Mouse (Mus musculus): ENCODE measurements around the gene Svop.
A peak's percentile ranks its signal among the peaks of the same experiment; 100 is the strongest.

Svop gene

GRCm38 (mm10) chr5:114091057-114091807, at the start of gene Svop:
TSS of gene Svop (minus strand) at chr5:114091570.
- peak; percentile 42 to 79 for DNase-seq (ENCODE audit: low spot score in 2 of 2)

GRCm38 (mm10) chr5:114139175-114139574, 47.8 kb upstream of the Svop start:
- peak in 1 of 2 experiments; percentile 75 for DNase-seq (ENCODE audit: low spot score in 2 of 2)

GRCm38 (mm10) chr5:114138277-114139164, 47.2 kb upstream of the Svop start:
- no peak for DNase-seq (ENCODE audit: low spot score in 2 of 2)

GRCm38 (mm10) chr5:114137481-114138276, 46.3 kb upstream of the Svop start:
- no peak for DNase-seq (ENCODE audit: low spot score in 2 of 2)

GRCm38 (mm10) chr5:114135516-114135915, 44.1 kb upstream of the Svop start:
- no peak for DNase-seq (ENCODE audit: low spot score in 2 of 2)

GRCm38 (mm10) chr5:114134091-114134534, 42.7 kb upstream of the Svop start:
- no peak for DNase-seq (ENCODE audit: low spot score in 2 of 2)

GRCm38 (mm10) chr5:114132841-114133240, 41.5 kb upstream of the Svop start:
- DNase-seq (ENCODE audit: low spot score in 2 of 2): no peak

- peak in 1 of 2 experiments; percentile 34 for DNase-seq (ENCODE audit: low spot score in 2 of 2)
Measured at GRCm38 (mm10) chr5:114131521-114131840, 40.1 kb upstream of the Svop start.

- DNase-seq (ENCODE audit: low spot score in 2 of 2): peak; percentile 62 to 94
Measured at GRCm38 (mm10) chr5:114130698-114131520, 39.5 kb upstream of the Svop start.

GRCm38 (mm10) chr5:114130211-114130605, 38.8 kb upstream of the Svop start, which contains the start of gene Ung:
TSS of gene Ung (plus strand) at chr5:114130386.
- DNase-seq (ENCODE audit: low spot score in 2 of 2): no peak

GRCm38 (mm10) chr5:114129550-114130210, 38.3 kb upstream of the Svop start:
- no peak for DNase-seq (ENCODE audit: low spot score in 2 of 2)

GRCm38 (mm10) chr5:114127374-114128349, 36.3 kb upstream of the Svop start, which contains the start of gene Alkbh2:
TSS of gene Alkbh2 (minus strand) at chr5:114128218.
- DNase-seq (ENCODE audit: low spot score in 2 of 2): peak in 1 of 2 experiments; percentile 68

- DNase-seq (ENCODE audit: low spot score in 2 of 2): no peak
Measured at GRCm38 (mm10) chr5:114126499-114127244, 35.3 kb upstream of the Svop start.

GRCm38 (mm10) chr5:114126008-114126407, 34.6 kb upstream of the Svop start:
- no peak for DNase-seq (ENCODE audit: low spot score in 2 of 2)

GRCm38 (mm10) chr5:114119806-114120205, 28.4 kb upstream of the Svop start:
- DNase-seq (ENCODE audit: low spot score in 2 of 2): no peak

- no peak for DNase-seq (ENCODE audit: low spot score in 2 of 2)
Measured at GRCm38 (mm10) chr5:114116586-114116985, 25.2 kb upstream of the Svop start.

GRCm38 (mm10) chr5:114115030-114115429, 23.7 kb upstream of the Svop start:
- no peak for DNase-seq (ENCODE audit: low spot score in 2 of 2)

- no peak for DNase-seq (ENCODE audit: low spot score in 2 of 2)
Measured at GRCm38 (mm10) chr5:114113334-114113733, 22.0 kb upstream of the Svop start.
